Mouse (Mus musculus) gastrocnemius, adult 2 months (tissue): ENCODE measurements at regions not wholly inside any gene's neighbourhood (a gene's known extent, or its start where the extent isn't known, plus 50 kb on each side); places are given as distances from the start of the nearest gene placed in this dataset.

Experiments
- DNase-seq: peaks from one replicate; pipeline ENCODE4 v3.0.0; 2022
- H3K27ac ChIP-seq: fragments of 200-600 bp; 2 replicates; pipeline ENCODE4 v1.8.1; 2022; ENCODE audit warnings: mild to moderate bottlenecking
- H3K4me3 ChIP-seq: fragments of 200-600 bp; 2 replicates; pipeline ENCODE4 v1.8.1; 2022; ENCODE audit warnings: mild to moderate bottlenecking, moderate library complexity
- CTCF ChIP-seq: fragments of 200-600 bp; IDR thresholded peaks from 2 replicates; pipeline ENCODE4 v1.8.1; 2022; ENCODE audit warnings: antibody characterized with exemption, mild to moderate bottlenecking, moderate library complexity
- intact Hi-C: fragments of 180-260 bp; cut with DNase I; formaldehyde crosslinking; loops from one replicate; pipeline ENCODE4 v1.15.1; 2025

DNA sequence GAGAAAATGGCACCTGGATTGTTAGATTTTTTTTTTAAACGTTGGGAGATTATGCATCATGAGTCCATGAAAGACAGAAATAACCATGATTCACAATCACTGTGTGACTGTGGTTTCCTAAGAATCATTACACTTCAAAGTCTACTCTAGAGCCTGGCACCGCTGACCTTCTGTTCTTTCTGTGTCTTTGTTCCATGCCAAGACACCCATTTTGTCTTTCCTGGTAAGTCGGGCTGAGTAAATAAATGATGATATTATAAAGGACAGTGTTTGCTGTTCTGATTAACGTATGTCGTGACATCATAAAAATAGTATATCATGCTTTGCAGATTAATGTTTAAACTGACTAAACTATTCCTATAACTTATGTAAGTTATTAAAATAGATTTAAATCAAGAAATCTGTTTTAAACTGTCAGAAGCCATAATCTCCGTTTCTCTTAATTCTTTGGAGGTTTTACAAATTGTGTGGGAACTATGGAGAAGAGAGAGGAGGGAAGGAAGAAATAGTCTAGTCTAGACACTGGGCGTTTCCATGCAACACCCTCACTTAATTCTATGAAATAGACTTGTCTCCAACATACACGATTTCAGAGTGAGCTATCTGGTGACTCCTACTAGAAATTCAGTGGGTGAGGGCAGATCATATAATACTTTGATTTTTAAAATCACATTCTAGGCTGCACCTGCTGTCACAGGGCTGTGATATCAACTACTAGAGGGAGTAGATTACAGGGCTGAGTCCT is 388.7 kb downstream of the Klf5 start:
- no peak overlapping the region for H3K4me3 ChIP-seq
- intact Hi-C loops = no loop called here
- no peak overlapping the region for H3K27ac ChIP-seq
- no peak for TF ChIP-seq CTCF
- no peak for DNase-seq

- intact Hi-C loops = no loop called here
- Histone ChIP-seq H3K27ac (no peak overlapping the region), H3K4me3 (no peak overlapping the region)
- no peak for TF ChIP-seq CTCF
- DNase-seq = no peak
Measured at GRCm38 (mm10) chr14:99688415-99688814, 389.9 kb downstream of the Klf5 start.

- no peak overlapping the region for H3K4me3 ChIP-seq
- TF ChIP-seq CTCF = no peak
- no peak for DNase-seq
- intact Hi-C loops = no loop called here
- no peak overlapping the region for H3K27ac ChIP-seq
Measured at GRCm38 (mm10) chr14:99696301-99696700, 397.8 kb downstream of the Klf5 start.

GRCm38 (mm10) chr14:99699545-99699944 is 401.1 kb downstream of the Klf5 start:
- no peak overlapping the region for H3K27ac ChIP-seq
- TF ChIP-seq CTCF = no peak

DNA sequence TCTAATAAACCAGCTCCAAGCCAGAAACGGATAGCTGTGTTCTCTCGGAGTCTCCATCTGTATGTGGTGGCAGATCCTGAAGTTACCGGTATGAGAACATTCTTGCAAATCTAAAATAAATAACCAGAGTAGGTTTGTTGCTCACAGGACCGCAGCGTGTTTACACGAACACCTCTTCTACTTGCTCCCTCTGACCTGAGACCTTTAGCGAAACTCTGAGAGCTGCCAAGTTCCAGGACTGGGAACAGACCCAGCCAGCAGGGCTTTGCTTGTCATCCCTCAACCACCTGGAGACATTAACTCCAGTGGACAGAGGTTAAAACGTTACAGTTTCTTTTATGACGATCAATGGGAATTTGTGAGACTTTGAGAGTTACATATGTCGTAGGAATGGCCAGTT is 407.5 kb downstream of the Klf5 start:
- intact Hi-C loops = no loop called here
- no peak for DNase-seq
- no peak for TF ChIP-seq CTCF
- H3K27ac ChIP-seq = no peak overlapping the region
- no peak overlapping the region for H3K4me3 ChIP-seq

More at GRCm38 (mm10) chr14:99699545-99699944, 401.1 kb downstream of the Klf5 start:
- no peak overlapping the region for H3K4me3 ChIP-seq
- intact Hi-C loops = no loop called here
- no peak for DNase-seq

DNA sequence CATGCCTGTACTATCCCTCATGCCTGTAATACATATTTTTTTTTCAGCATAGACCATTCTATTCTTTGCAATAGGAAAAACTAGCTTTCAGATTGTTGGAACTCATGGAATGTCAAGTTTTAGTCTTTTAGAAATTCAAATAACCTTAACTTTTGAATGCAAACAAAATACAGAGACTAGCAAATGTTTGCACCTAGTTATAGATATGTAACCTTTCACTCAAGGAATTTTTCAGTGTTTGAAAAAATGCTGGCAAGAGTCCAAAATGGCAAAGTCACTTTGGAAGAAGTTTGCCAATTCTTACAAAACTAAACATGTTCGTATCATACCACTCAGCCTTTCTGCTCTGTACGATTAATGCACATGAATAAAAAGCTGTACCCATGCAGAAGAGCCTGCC is 409.6 kb downstream of the Klf5 start:
- DNase-seq = no peak
- Histone ChIP-seq H3K4me3 (no peak overlapping the region), H3K27ac (no peak overlapping the region)
- no peak for TF ChIP-seq CTCF
- intact Hi-C loops = no loop called here

GRCm38 (mm10) chr14:99709764-99710163 is 411.3 kb downstream of the Klf5 start:
- Histone ChIP-seq H3K4me3 (no peak overlapping the region), H3K27ac (no peak overlapping the region)
- intact Hi-C loops = no loop called here
- DNase-seq = no peak
- no peak for TF ChIP-seq CTCF

DNA sequence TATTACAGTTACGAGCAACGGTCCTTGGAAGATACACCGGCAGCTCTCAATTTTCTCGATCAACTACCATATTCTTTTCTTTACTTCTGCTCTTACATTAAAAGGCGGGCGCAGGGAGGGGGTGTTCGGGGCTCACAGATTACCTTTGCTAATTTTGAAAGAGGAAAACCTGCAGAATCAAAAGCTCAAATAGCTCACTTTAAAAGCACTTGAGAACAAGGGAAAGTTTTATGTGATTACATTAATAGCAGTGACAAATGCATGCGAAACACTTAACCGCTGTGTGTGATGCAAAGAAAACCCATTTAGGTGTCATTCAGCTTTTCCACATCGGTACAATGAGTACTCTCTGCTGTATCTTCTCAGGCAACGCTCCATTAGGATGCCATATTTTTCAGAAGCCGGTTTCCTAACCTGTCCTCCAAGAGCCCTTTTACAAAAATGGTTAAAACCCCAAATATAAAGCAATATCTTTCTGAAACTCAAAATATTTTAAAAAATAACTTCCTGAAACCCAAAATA is 412.2 kb downstream of the Klf5 start:
- no peak for DNase-seq
- TF ChIP-seq CTCF = no peak
- intact Hi-C loops = no loop called here
- no peak overlapping the region for H3K4me3 ChIP-seq
- no peak overlapping the region for H3K27ac ChIP-seq

DNA sequence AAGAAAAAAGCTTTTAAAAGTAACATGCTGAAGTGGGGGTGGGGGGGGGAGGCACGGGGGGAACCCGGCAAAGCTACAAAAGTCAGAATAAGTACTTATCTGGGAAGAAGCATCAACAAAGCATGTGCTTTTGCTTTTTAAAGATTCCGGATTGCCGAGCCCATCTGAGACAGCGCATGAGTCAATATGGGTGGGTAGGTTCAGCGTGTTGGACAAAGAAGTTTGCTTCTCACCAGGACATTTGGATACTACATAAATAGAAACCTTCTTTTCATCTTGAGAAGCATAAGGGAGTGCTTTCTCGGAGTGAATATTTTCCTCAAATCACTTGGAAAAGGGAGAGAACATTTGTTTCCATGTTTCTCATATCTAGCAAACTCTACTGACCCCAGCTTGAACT is 414.1 kb downstream of the Klf5 start:
- H3K27ac ChIP-seq = no peak overlapping the region
- TF ChIP-seq CTCF = no peak

DNA sequence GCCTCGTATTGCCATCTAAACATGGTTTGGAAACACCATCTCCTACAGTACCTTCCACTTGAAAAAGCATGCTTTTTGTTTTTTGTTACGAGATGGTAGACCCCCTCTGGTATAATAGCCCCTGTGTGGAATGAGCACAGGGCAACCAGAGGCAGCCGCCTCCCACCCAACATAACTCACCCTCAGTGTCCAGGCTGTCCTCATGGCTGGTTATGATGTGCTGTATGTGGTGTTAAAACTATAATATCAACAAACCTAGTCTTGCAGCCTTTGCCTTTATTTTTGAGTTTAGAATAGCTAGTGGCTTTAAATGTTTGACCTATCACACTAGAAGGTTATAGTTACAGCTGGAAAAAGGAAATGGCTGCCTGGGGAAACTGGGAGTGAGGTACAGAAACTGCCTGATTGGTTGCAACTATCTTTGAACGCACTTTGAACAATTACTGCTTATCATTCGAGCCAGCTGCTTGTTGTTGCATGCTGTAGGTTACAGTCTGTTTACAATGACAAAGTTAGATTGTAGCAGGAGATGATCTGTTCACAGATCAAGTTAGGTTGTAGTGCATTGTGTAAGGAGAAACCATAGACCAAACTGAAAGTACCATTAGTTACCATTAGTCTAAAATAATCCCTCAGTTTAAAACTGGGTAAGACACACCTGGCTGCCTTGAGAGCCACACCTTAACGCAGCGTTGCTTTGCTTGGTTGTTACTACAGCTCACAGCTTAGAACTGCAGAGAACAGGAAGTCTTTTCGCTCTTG is 414.8 kb downstream of the Klf5 start:
- no peak overlapping the region for H3K27ac ChIP-seq
- no peak for DNase-seq
- TF ChIP-seq CTCF = no peak
- H3K4me3 ChIP-seq = no peak overlapping the region
- intact Hi-C loops = no loop called here

More for the DNA sequence above, 414.1 kb downstream of the Klf5 start:
- DNase-seq = no peak
- intact Hi-C loops = no loop called here
- no peak overlapping the region for H3K4me3 ChIP-seq

DNA sequence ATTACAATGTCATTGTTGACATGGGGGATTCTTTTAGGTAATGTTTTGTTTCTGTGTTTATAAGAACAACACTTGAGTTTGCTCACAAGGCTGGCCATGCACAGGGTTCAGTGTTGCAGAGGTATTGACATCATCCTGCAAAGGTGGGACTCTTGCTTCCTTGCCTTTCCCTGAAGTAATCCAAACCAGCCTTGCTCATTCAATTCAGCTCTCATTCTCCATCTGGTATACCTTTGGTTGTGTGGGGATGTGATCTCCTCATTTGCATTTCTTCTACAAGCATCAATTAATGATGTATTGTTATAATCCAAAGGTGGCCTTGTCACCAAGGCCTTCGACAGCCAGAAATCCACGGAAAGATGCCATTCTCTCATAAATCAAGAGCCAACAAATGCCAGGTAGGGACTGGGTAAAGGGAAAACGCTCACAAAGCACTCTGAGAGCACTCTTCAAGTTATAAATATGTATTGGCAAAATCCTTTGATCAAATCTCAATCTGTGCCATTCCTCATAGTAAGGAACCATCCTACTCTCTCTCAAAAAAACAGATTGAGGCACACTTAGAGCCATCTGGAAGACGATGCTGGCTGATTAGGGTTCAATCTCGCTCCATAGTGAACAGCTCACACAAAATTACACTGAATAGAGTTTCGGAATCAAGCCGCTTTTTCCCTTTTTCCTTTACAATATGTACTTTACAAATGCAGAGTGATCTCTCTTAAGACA is 435.1 kb downstream of the Klf5 start:
- no peak for TF ChIP-seq CTCF
- intact Hi-C loops = no loop called here
- no peak for DNase-seq
- Histone ChIP-seq H3K4me3 (no peak overlapping the region), H3K27ac (no peak overlapping the region)

- H3K27ac ChIP-seq = no peak overlapping the region
- TF ChIP-seq CTCF = no peak
- DNase-seq = no peak
- no peak overlapping the region for H3K4me3 ChIP-seq
- intact Hi-C loops = no loop called here
Measured at GRCm38 (mm10) chr14:99734200-99734567, 435.7 kb downstream of the Klf5 start.
